Mouse (Mus musculus) CH12.LX (cell line): ENCODE results near the gene Cox6b2. TPM values are rescaled to one million over a fixed set of nuclear protein-coding genes. Genes with fewer than 3 reads are reported as not detected.

Experiments used
- DNase-seq: peaks from one replicate; pipeline ENCODE4 v3.0.0-alpha.2; 2013; ENCODE audit errors: extremely low read depth
- H3K27ac ChIP-seq: 2 replicates; pipeline ENCODE4 v1.5.1; 2012; ENCODE audit warnings: low read depth, mild to moderate bottlenecking, control low read depth, moderate library complexity; ENCODE audit not compliant: insufficient read depth
- H3K27me3 ChIP-seq: replicated peaks from 2 replicates; pipeline ENCODE3; 2012; ENCODE audit warnings: inconsistent platforms
- H3K36me3 ChIP-seq, 2 experiments: replicated peaks in 1 of 2; 2 replicates each; pipeline versions ENCODE3 to v1.6.1; 2012; ENCODE audit warnings: inconsistent platforms in 1 of 2, low read length in 1 of 2, mild to moderate bottlenecking in 1 of 2, mixed read lengths in 1 of 2, moderate library complexity in 1 of 2; ENCODE audit not compliant: control insufficient read depth in 1 of 2, insufficient read depth in 1 of 2
- H3K4me1 ChIP-seq, 2 experiments: 2 replicates each; pipeline ENCODE4 v1.6.1; 2012; ENCODE audit warnings: inconsistent platforms in 1 of 2, moderate library complexity in 1 of 2; ENCODE audit not compliant: insufficient read depth in 2 of 2, control insufficient read depth in 1 of 2
- H3K4me2 ChIP-seq: 2 replicates; pipeline ENCODE4 v1.6.1; 2012; ENCODE audit warnings: low read depth, mild to moderate bottlenecking, control low read depth; ENCODE audit not compliant: poor library complexity, insufficient read depth, severe bottlenecking
- H3K4me3 ChIP-seq, 3 experiments: fragments of 150-350 bp in 1 of 3; sonication (generic) in 1 of 3; replicated peaks in 1 of 3; 2 replicates each; pipeline versions ENCODE3 to v1.5.1; 2011 to 2012; ENCODE audit warnings: low read depth in 2 of 3, low read length in 2 of 3, mild to moderate bottlenecking in 2 of 3, moderate library complexity in 2 of 3, control low read depth in 1 of 3, improper control_type of control experiment in 1 of 3, inconsistent platforms in 1 of 3, mixed read lengths in 1 of 3; ENCODE audit not compliant: poor library complexity in 1 of 3
- H3K79me2 ChIP-seq: replicated peaks from 2 replicates; pipeline ENCODE4 v1.6.1; 2012; ENCODE audit warnings: mild to moderate bottlenecking, moderate library complexity; ENCODE audit not compliant: control insufficient read depth, poor library complexity, insufficient read depth, severe bottlenecking; ENCODE audit errors: extremely low read depth
- H3K9ac ChIP-seq: 2 replicates; pipeline ENCODE4 v1.6.1; 2012; ENCODE audit warnings: low read depth, mild to moderate bottlenecking, control low read depth, moderate library complexity; ENCODE audit not compliant: insufficient read depth
- H3K9me3 ChIP-seq: replicated peaks from 2 replicates; pipeline ENCODE3; 2012; ENCODE audit warnings: low read length, inconsistent platforms, mixed read lengths
- CTCF ChIP-seq, 2 experiments: IDR thresholded peaks in 1 of 2; conservative IDR thresholded peaks in 1 of 2; 2 replicates each; pipeline ENCODE4 v1.5.1; 2011 to 2012; ENCODE audit warnings: low read depth in 2 of 2, low read length in 2 of 2, improper control_type of control experiment in 1 of 2, inconsistent platforms in 1 of 2, mild to moderate bottlenecking in 1 of 2, moderate library complexity in 1 of 2
- E2F4 ChIP-seq: IDR thresholded peaks from 2 replicates; pipeline ENCODE4 v1.6.1; 2011; ENCODE audit warnings: low read depth, low read length, improper control_type of control experiment; ENCODE audit not compliant: insufficient replicate concordance
- EP300 ChIP-seq: IDR thresholded peaks from 2 replicates; pipeline ENCODE4 v1.6.1; 2011; ENCODE audit warnings: low read length, improper control_type of control experiment
- ETS1 ChIP-seq: conservative IDR thresholded peaks from 2 replicates; pipeline ENCODE4 v1.6.1; 2012; ENCODE audit warnings: low read depth, mild to moderate bottlenecking, inconsistent platforms, low read length, improper control_type of control experiment, moderate library complexity
- HCFC1 ChIP-seq: IDR thresholded peaks from 2 replicates; pipeline ENCODE4 v1.6.1; 2012; ENCODE audit warnings: low read depth, mild to moderate bottlenecking, inconsistent platforms, low read length, improper control_type of control experiment
- JUN ChIP-seq: IDR thresholded peaks from 2 replicates; pipeline ENCODE4 v1.6.1; 2011; ENCODE audit warnings: low read depth, mild to moderate bottlenecking, low read length, improper control_type of control experiment, moderate library complexity; ENCODE audit not compliant: insufficient read depth
- JUND ChIP-seq: conservative IDR thresholded peaks from 2 replicates; pipeline ENCODE4 v1.6.1; 2011; ENCODE audit warnings: low read depth, low read length, improper control_type of control experiment
- KAT2A ChIP-seq: IDR thresholded peaks from 2 replicates; pipeline ENCODE4 v1.6.1; 2012; ENCODE audit warnings: low read length, improper control_type of control experiment, inconsistent platforms; ENCODE audit not compliant: insufficient replicate concordance
- MAFK ChIP-seq: IDR thresholded peaks from 2 replicates; pipeline ENCODE4 v1.6.1; 2011; ENCODE audit warnings: low read length, improper control_type of control experiment; ENCODE audit not compliant: insufficient replicate concordance
- MEF2A ChIP-seq: IDR thresholded peaks from 2 replicates; pipeline ENCODE4 v1.6.1; 2014; ENCODE audit warnings: low read depth, mild to moderate bottlenecking, inconsistent platforms, low read length, improper control_type of control experiment, borderline replicate concordance
- MYC ChIP-seq: IDR thresholded peaks from 2 replicates; pipeline ENCODE4 v1.6.1; 2011; ENCODE audit warnings: low read depth, mild to moderate bottlenecking, improper control_type of control experiment, low read length
- PAX5 ChIP-seq: IDR thresholded peaks from 2 replicates; pipeline ENCODE4 v1.6.1; 2012; ENCODE audit warnings: low read length, inconsistent platforms, mixed read lengths
- POLR2A ChIP-seq: IDR thresholded peaks from 2 replicates; pipeline ENCODE4 v1.6.1; 2011; ENCODE audit warnings: low read depth, mild to moderate bottlenecking, improper control_type of control experiment, low read length
- POLR2AphosphoS2 ChIP-seq: IDR thresholded peaks from 2 replicates; pipeline ENCODE4 v1.6.1; 2011; ENCODE audit warnings: low read depth, low read length, improper control_type of control experiment
- SMC3 ChIP-seq: IDR thresholded peaks from 2 replicates; pipeline ENCODE4 v1.6.1; 2011; ENCODE audit warnings: low read depth, low read length, improper control_type of control experiment
- TCF12 ChIP-seq: IDR thresholded peaks from 2 replicates; pipeline ENCODE4 v1.6.1; 2014; ENCODE audit warnings: low read depth, mild to moderate bottlenecking, inconsistent platforms, low read length, improper control_type of control experiment
- USF1 ChIP-seq: IDR thresholded peaks from 2 replicates; pipeline ENCODE4 v1.6.1; 2014; ENCODE audit warnings: low read depth, mild to moderate bottlenecking, inconsistent platforms, low read length, improper control_type of control experiment
- USF2 ChIP-seq: conservative IDR thresholded peaks from 2 replicates; pipeline ENCODE4 v1.6.1; 2011; ENCODE audit warnings: low read depth, low read length, improper control_type of control experiment
- ZMIZ1 ChIP-seq: IDR thresholded peaks from 2 replicates; pipeline ENCODE4 v1.6.1; 2012; ENCODE audit warnings: low read depth, mild to moderate bottlenecking, inconsistent platforms, low read length, improper control_type of control experiment
- ZNF384 ChIP-seq: IDR thresholded peaks from 2 replicates; pipeline ENCODE4 v1.6.1; 2012; ENCODE audit warnings: low read depth, low read length, improper control_type of control experiment, inconsistent platforms
- dilution Hi-C: fragments of 300-500 bp; cut with MboI; formaldehyde crosslinking; loops from 2 replicates; pipeline ENCODE4 v1.14.3; 2020; ENCODE audit warnings: low sequenced_read_pairs; ENCODE audit not compliant: extremely low pct_unique_long_range_greater_than_20kb, extremely low pct_ligation_motif_present
- in situ Hi-C: fragments of 300-500 bp; cut with MboI; formaldehyde crosslinking; loops from 3 replicates; pipeline ENCODE4 v1.14.3; 2019; ENCODE audit warnings: low sequenced_read_pairs, low pct_ligation_motif_present, low pct_unique_long_range_greater_than_20kb, mixed read lengths
- polyA plus RNA-seq: library from polyadenylated mRNA; unstranded; fragments of >175 nt; gene quantifications from 2 replicates; pipeline ENCODE4 v1.2.1, GENCODE M21; 2012; ENCODE audit warnings: low read depth; ENCODE audit not compliant: insufficient read length
- total RNA-seq, 2 experiments: library from RNA; depleted of rRNA; stranded (reverse); fragments of 300-350 nt in 1 of 2; fragments of >200 nt in 1 of 2; gene quantifications; 2 replicates each; pipeline ENCODE4 v1.2.3; 2012 to 2014

Cox6b2 gene
- total and polyA plus RNA-seq, 3 experiments, result not detected

DNA sequence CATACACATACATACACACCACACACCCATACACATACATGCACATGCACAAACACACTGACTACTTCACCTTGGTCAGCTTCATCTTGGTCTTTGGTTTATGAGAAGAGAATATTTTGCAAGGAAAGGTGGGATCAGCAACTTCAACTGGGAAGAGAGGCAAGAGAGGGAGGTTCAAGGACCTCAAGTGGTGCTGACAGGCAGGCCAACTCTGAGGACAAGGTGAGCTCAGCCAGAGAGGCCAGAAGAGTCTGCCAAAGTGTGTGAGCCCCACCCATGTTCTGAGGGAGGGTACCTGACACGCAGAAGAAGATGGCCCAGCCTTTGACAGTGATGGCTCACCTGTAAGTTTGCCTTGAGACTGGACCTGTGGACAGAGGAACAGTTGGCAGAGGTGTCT, 6.8 kb upstream of the Cox6b2 start:
- Histone ChIP-seq H3K4me2 (no peak overlapping the region), H3K9me3 (no peaks in the 10 kb centered on the region), H3K27me3 (peaks cover 2% of the 10 kb centered on the region), H3K27ac (no peak overlapping the region), H3K79me2 (no peaks in the 10 kb centered on the region), H3K4me3 (no peak overlapping the region), H3K9ac (no peak overlapping the region), H3K4me1 (no peaks in the 10 kb centered on the region; a peak in 1 of 4 replicates), H3K36me3 (no peaks in the 10 kb centered on the region)
- in situ Hi-C loops, result no loop called here
- dilution Hi-C loops, result no loop called here
- DNase-seq, result no peak
- TF ChIP-seq MEF2A, result no peak
- TF ChIP-seq SMC3, result no peak
- TF ChIP-seq KAT2A, result no peak
- TF ChIP-seq JUND, result no peak
- TF ChIP-seq EP300, result no peak
- no peak for TF ChIP-seq USF2
- TF ChIP-seq MYC, result no peak

DNA sequence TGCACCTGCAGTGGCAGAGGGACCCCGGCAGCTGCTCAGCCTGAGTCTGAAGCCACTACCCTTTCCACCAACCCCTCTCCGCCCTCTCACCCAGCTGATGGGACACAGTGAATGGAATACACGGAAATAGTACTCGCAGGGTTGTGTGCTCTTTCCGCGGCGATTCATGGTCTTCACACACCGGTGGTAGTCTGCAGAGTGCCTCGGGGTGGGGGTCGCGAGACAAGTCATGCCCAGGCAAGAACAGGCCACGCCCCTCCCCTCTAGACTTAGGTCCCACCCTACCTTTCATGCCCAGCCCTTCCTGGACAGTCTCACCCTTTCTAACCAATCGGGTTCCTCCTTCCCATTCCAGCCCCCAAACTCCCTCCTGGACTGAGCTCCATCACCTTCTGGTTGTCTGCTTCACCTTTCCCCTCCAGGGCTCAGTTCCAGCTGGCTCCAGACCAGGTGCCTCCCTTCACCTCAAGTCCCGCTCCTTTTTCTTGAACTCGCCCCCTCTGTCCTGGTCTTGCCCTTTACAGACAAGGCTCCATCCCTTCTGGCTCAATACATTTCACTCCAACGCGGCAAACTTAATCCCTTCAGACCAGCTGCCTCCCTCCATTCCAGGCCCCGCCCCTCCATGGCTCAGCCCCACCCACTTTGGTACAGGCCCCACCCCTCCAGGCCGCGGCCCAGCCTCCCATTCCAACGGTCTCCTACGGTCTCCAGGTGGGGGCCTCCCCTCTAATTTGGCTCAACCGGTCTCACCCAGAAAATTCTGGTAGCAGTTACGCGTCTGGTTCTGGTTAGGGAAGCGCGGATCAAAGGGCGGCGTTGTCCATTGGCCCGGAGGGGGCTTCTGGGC, 698 bp downstream of the Cox6b2 start:
- Histone ChIP-seq H3K4me1 (0 out of 4 replicates have a peak, but pooled peaks cover 0 to 4% of the 10 kb centered on the region in 2 experiments), H3K27ac (no peak overlapping the region), H3K4me3 (no peak overlapping the region), H3K9me3 (no peaks in the 10 kb centered on the region), H3K36me3 (peaks cover 0 to 37% of the 10 kb centered on the region in 2 experiments), H3K4me2 (no peak overlapping the region), H3K27me3 (no peaks in the 10 kb centered on the region), H3K9ac (no peak overlapping the region), H3K79me2 (no peaks in the 10 kb centered on the region)
- TF ChIP-seq E2F4 (no peak), MAFK (no peak), ZMIZ1 (no peak), TCF12 (no peak), KAT2A (no peak), ETS1 (no peak), MYC (no peak), HCFC1 (no peak), USF1 (no peak), POLR2A (no peak), JUND (no peak), CTCF (conservative IDR thresholded peaks at IDR 0.05 in 1 of 2, IDR thresholded peaks at IDR 0.05 in 1 of 2; ENCODE audit: low read depth in 2 of 2, low read length in 2 of 2) (no peak), PAX5 (no peak), ZNF384 (no peak), USF2 (no peak), SMC3 (no peak), POLR2AphosphoS2 (no peak), JUN (no peak)
- dilution Hi-C loops, result no loop called here
- in situ Hi-C loops, result no loop called here
- DNase-seq, result no peak
